Mouse (Mus musculus) layer of hippocampus, adult 6 months (tissue): Measurements from ENCODE around the gene Olfr916. TPM values are rescaled to one million over a fixed set of nuclear protein-coding genes. Genes with fewer than 3 reads are reported as not detected.

Experiments
- long read RNA-seq, 2 experiments: library from polyadenylated mRNA; unstranded; transcript quantifications; one replicate each; pipeline ENCODE4 v2.0.0; 2019 to 2020
- polyA plus RNA-seq: library from polyadenylated mRNA; unstranded; fragments of <200 nt; fragmentation: Nextera tagmentation; gene quantifications from 2 replicates; pipeline ENCODE4 v1.2.3, GENCODE M21; 2021

Gene Olfr916
- polyA plus RNA-seq = not detected in 2 replicates
- long read RNA-seq, experiment 1 = 0 reads
- long read RNA-seq, experiment 2 = 0 reads

DNA sequence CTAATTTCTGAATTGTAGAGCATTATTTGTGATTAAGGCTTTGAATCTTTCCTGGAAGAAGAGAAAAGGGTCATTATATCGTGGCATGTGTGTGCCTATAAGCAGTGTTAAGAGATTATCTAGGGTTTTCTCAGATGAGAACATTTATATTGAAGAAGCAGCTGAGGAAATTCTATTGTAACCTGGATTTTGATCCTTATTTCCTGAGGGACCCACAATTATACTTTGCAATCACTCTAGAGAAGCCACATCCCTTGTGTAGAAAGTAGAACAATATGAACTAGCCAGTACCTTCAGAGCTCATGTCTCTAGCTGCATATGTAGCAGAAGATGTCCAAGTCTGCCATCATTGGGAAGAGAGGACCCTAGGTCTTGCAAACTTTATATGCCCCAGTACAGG lies at the start of gene Olfr916:
Gene Olfr916, minus strand, starts transcription at position 101 of the 400 bp plus-strand sequence.

DNA sequence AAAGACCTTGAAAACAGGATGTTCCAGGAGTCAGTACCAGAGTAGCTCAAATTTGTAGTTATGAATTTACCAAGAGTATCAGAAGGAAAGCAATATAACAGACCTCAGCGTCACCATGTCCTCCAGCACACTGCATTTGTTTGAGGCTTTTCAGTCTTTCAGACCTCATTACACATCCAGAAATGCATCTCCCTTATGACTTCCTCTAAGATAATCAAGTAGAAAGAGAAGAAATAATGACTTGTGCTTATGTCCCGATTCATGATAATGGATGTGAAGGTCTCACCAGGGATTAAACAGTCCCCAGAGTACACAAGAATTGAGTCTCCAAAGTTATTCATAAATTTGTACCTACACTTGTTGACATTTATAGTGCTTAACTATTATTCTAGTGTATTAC lies 14.8 kb upstream of the Olfr916 start, which contains the start of gene Olfr918:
Gene Olfr918, minus strand, starts transcription at position 101 of the 400 bp plus-strand sequence.

DNA sequence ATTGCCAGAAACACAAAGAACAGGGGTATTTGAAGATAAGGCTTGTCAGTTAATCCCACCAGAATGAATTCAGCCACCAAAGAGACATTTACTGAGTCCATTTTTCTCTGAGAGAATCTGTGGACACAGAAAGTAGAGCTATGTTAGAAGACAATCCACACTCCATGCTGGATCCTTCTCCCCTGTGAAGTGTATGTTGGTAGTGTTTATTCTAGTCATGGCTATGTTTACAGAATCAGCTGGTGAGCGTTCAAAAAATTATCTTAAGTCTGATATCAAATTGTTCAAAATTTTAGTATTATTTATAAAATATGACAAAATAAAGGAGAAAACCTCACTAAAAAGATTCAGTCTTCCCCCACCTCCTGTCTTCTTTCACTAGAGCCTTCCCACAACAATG lies 6.1 kb upstream of the Olfr916 start, which contains the start of gene Olfr917:
Gene Olfr917, minus strand, starts transcription at position 101 of the 400 bp plus-strand sequence.

Other genes starting within 250 kb of the Olfr916 start
- not detected in 2 replicates for gene Olfr901, start 230.4 kb downstream of the Olfr916 start, polyA plus RNA-seq
- not detected in 2 replicates for gene Olfr902, start 212.2 kb downstream of the Olfr916 start, polyA plus RNA-seq
- not detected in 2 replicates for gene Olfr904, start 196.7 kb downstream of the Olfr916 start, polyA plus RNA-seq
- not detected in 2 replicates for gene Olfr905, start 188.8 kb downstream of the Olfr916 start, polyA plus RNA-seq
- not detected in 2 replicates for gene Olfr906, start 172.8 kb downstream of the Olfr916 start, polyA plus RNA-seq
- not detected in 2 replicates for gene Olfr907, start 164.1 kb downstream of the Olfr916 start, polyA plus RNA-seq
- gene Olfr911-ps1, start 138.3 kb downstream of the Olfr916 start, polyA plus RNA-seq = not detected in 2 replicates
- gene Olfr910, start 122.0 kb downstream of the Olfr916 start, polyA plus RNA-seq = not detected in 2 replicates
- gene Olfr912, start 79.7 kb downstream of the Olfr916 start, polyA plus RNA-seq = not detected in 2 replicates
- not detected in 2 replicates for gene Olfr913, start 67.1 kb downstream of the Olfr916 start, polyA plus RNA-seq
- not detected in 2 replicates for gene Olfr914, start 54.8 kb downstream of the Olfr916 start, polyA plus RNA-seq
- not detected in 2 replicates for gene Olfr917, start 6.0 kb upstream of the Olfr916 start, polyA plus RNA-seq
- gene Olfr918, start 14.7 kb upstream of the Olfr916 start, polyA plus RNA-seq = not detected in 2 replicates
- gene Olfr919, start 43.8 kb upstream of the Olfr916 start, polyA plus RNA-seq = not detected in 2 replicates
- gene Vwa5a, start 58.4 kb upstream of the Olfr916 start, polyA plus RNA-seq = 5.5 and 6.8 TPM in 2 replicates
- gene Olfr920, start 92.4 kb upstream of the Olfr916 start, polyA plus RNA-seq = not detected in 2 replicates
- gene Olfr921, start 113.2 kb upstream of the Olfr916 start, polyA plus RNA-seq = not detected in 2 replicates
- gene Olfr922, start 154.7 kb upstream of the Olfr916 start, polyA plus RNA-seq = not detected in 2 replicates
- not detected in 2 replicates for gene Olfr923, start 166.7 kb upstream of the Olfr916 start, polyA plus RNA-seq
- gene Olfr924, start 184.6 kb upstream of the Olfr916 start, polyA plus RNA-seq = not detected in 2 replicates
- gene Olfr26, start 195.2 kb upstream of the Olfr916 start, polyA plus RNA-seq = not detected in 2 replicates
- not detected in 2 replicates for gene Olfr926, start 217.3 kb upstream of the Olfr916 start, polyA plus RNA-seq